Mouse (Mus musculus) urinary bladder, adult 2 months (tissue): ENCODE data around the gene Washc4. TPM values are rescaled to one million over a fixed set of nuclear protein-coding genes. Genes with fewer than 3 reads are reported as not detected.

Experiments
- DNase-seq: peaks from one replicate; pipeline ENCODE4 v3.0.0; 2022; ENCODE audit warnings: low spot score
- polyA plus RNA-seq: library from polyadenylated mRNA; depleted of rRNA; stranded (reverse); fragments of >200 nt; gene quantifications from 2 replicates; pipeline ENCODE4 v1.2.3, GENCODE M21; 2012; rRNA removed

The Washc4 gene
- polyA plus RNA-seq, 1 experiment, result 11.4 TPM

DNA sequence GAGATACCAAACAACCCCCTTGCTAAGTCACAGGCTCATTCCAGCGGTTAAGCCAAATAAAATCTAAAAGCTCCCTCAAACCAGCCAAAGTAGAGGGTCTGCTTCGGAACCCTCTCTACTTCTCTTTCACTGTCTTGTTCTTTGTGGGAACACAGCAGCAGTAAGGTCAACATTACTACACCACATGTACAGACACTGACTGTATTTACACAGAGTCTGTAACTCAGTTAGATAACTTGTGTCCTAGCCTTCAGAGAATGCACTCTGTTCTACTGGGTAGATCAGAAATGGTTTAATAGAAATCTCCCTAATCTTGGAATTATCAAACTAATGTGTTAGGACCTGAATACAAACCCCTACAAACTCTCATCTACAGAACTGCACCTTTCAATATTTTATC is 92.6 kb downstream of the Washc4 start:
- no peak for DNase-seq

DNA sequence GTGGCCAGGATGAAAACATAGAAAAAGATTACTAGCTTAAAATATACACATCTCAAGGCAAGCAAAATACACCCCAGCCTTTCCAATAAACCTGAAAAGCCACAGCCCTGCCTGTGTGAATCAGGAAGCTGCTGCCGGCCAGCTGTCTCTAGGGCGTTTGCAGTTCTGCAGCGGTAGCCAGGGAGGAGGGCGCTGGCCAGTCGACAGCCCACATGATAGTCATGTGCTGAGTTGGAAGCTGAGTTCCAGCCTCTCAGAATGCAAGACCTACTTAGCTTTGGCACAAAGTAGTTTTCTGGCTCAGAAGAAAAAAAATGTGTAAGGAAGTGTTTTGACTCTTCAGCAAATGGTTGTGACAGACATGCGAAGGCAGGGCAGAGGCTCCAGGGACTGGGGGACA is 93.7 kb downstream of the Washc4 start:
- no peak for DNase-seq

DNA sequence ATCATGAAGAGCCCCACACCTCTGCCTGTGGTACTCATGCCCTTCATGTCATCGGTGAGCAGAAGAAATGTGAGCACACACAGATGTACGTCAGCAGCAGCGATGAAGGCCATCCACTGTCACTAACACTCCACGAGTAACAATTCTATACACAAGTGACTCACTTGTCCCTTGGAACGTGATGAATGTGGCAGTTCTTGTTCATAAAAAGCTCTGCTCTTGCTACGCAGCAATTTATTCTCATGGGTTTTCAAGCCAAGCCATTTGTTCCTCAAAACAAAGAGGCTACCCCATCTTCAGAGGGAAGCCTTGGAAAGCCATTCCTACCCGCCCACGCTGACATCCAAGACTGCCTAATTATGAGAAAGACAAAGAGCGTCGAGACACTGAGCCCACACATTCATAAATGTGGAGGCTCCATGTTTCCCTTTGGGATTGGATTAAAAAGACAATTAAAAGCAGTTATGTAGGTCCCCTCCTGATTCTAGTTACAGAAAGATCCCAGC is 96.4 kb downstream of the Washc4 start:
- no peak for DNase-seq

DNA sequence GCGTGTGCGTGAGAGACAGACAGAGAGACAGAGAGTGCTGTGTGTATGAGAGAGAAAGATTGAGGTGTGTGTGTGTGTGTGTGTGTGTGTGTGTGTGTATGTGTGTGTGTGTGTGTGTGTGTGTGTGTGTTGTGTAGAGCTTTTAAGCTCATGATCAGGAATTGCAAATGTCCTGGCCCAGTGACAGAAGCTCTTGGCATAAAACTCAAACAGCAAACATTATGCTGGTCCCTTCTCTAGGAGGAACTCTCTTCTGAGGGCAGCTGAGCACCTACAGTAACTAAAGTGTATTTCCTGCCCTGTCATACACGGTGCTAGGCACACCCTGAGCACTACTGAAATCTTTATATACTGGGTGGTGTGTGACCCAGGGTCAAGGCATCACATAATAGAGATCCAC is 98.1 kb downstream of the Washc4 start:
- DNase-seq, result peak; percentile 5

DNA sequence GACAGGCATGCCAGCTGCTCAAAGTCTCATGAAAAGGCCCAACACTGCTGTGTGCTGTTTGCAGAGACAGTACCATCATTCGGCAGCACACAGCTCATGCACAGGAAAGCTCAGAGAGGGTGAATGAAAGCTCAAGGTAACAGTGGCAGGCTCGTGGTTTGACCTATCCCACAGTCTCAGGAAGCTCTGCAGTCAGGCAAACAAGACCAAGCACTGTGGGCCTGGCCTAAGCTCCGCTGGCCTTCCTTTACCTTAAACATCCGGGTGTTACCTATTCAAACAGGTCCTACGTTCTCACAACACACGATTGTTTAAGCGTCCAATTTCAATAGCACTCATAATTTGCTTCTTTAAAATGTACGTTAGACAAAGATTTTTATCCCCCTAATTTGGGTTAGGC is 100.6 kb downstream of the Washc4 start:
- DNase-seq, result no peak

- DNase-seq, result no peak
Measured at GRCm38 (mm10) chr10:83644865-83645715, 101.5 kb downstream of the Washc4 start.

DNA sequence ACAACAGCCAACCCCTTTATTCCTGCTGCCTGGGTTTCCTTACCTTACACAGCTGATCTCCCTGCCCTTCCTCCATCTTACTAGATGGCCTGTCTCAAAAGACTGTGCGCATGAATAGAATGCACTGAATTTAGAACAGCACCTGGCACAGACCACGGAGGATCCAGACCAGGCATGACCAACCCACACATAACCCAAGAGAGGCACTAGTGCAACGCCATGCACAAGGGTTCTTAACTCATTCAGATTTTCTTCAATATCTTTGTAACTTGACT is 102.1 kb downstream of the Washc4 start:
- no peak for DNase-seq

Other genes starting within 250 kb of the Washc4 start
- 3.7 and 5.3 TPM in 2 replicates for gene Slc41a2, start 205.9 kb upstream of the Washc4 start, polyA plus RNA-seq
- gene D10Wsu102e, start 183.5 kb upstream of the Washc4 start, polyA plus RNA-seq, result 0.33 and 0.44 TPM in 2 replicates
- 3.0 and 3.1 TPM in 2 replicates for gene Aldh1l2, start 9.6 kb upstream of the Washc4 start, polyA plus RNA-seq
- gene Appl2, start 105.0 kb downstream of the Washc4 start, polyA plus RNA-seq, result 33.1 and 49.3 TPM in 2 replicates
- 7.1 and 7.2 TPM in 2 replicates for gene 1500009L16Rik, start 179.1 kb downstream of the Washc4 start, polyA plus RNA-seq